Mouse (Mus musculus): ENCODE results near the gene Pik3c2a. TPM values are rescaled to one million over a fixed set of nuclear protein-coding genes. Genes with fewer than 3 reads are reported as not detected.

The Pik3c2a gene
- 13.9 and 29.0 TPM in 2 replicates for polyA plus RNA-seq (2012; rRNA removed)

GRCm38 (mm10) chr7:116443004-116443696, at the start of gene Pik3c2a:
Gene Pik3c2a, minus strand, starts transcription at chr7:116443449.

GRCm38 (mm10) chr7:116333713-116334668, 109.3 kb downstream of the Pik3c2a start, which contains the start of gene Rps13:
Gene Rps13, minus strand, starts transcription at chr7:116334195.

GRCm38 (mm10) chr7:116307871-116308631, 135.2 kb downstream of the Pik3c2a start, which contains the start of gene Plekha7:
Gene Plekha7, minus strand, starts transcription at chr7:116308376.

Other genes with a start within 250 kb of the Pik3c2a start
- gene Plekha7, start 135.1 kb downstream of the Pik3c2a start, polyA plus RNA-seq (2012; rRNA removed), result 13.8 and 17.5 TPM in 2 replicates
- gene Rps13, start 109.3 kb downstream of the Pik3c2a start, polyA plus RNA-seq (2012; rRNA removed), result 849 and 1,399 TPM in 2 replicates
- gene Nucb2, start 60.9 kb upstream of the Pik3c2a start, polyA plus RNA-seq (2012; rRNA removed), result 12.9 and 17.2 TPM in 2 replicates